Mouse (Mus musculus): Measurements from ENCODE around the gene Cgnl1.

- TF ChIP-seq CTCF (IDR thresholded peaks at IDR 0.05; ENCODE audit: borderline replicate concordance, insufficient read depth, low read depth, low read length) = no peak
- no peak for TF ChIP-seq POLR2A (IDR thresholded peaks at IDR 0.05; ENCODE audit: borderline replicate concordance, insufficient read depth, low read length)
Observed at GRCm38 (mm10) chr9:71798176-71798575, 26.8 kb upstream of the Cgnl1 start.
